Mouse (Mus musculus): ENCODE results near the gene Cep131. TPM values are rescaled to one million over a fixed set of nuclear protein-coding genes. Genes with fewer than 3 reads are reported as not detected.

Gene Cep131
- polyA plus RNA-seq, 1 experiment from 2014 or later: 12.0 TPM

DNA sequence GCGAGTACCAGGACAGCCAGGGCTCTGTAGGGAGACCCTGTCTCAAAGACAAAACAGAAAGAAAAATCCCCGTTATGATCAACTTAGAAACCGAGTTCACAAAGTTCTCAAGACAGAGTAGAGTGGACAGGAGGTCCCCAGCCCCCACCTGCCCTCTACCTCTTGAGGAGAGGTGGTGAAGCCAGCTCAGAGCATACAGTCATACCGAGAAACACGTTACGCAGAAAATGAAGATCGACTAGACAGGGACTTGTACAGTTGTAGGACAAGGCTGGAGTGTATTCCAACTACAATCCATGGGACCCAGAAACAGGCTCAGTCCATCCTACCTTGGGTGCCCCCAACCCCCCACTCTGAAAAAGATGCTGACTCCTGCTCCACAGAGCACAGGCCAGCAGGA is 32.5 kb upstream of the Cep131 start:
- H3K27ac ChIP-seq (ENCODE audit: low read length): no peak overlapping the region
- no peaks in the 10 kb centered on the region for H3K9me3 ChIP-seq (ENCODE audit: control insufficient read depth, low read length)

GRCm38 (mm10) chr11:120117626-120118025 is 31.0 kb upstream of the Cep131 start:
- Histone ChIP-seq H3K9me3 (ENCODE audit: control insufficient read depth, low read length) (no peaks in the 10 kb centered on the region), H3K27me3 (replicated peaks; ENCODE audit: control insufficient read depth, insufficient read depth, low read length) (no peaks in the 10 kb centered on the region), H3K36me3 (ENCODE audit: control insufficient read depth, insufficient read depth, low read length) (peaks cover 22% of the 10 kb centered on the region), H3K27ac (ENCODE audit: low read length) (no peak overlapping the region), H3K4me3 (ENCODE audit: low read length) (no peak overlapping the region), H3K4me2 (ENCODE audit: low read depth, low read length) (no peak overlapping the region), H3K9ac (ENCODE audit: low read depth, low read length) (no peak overlapping the region), H3K4me1 (ENCODE audit: control insufficient read depth, insufficient read depth, low read length) (0 out of 2 replicates have a peak, but pooled peaks cover 7% of the 10 kb centered on the region)
- no peak for ATAC-seq
- WGBS: 92% methylated on average over 2 of the region's 2 CpGs

More for the DNA sequence above, 32.5 kb upstream of the Cep131 start:
- no peak overlapping the region for H3K9ac ChIP-seq (ENCODE audit: low read depth, low read length)
- no peaks in the 10 kb centered on the region for H3K27me3 ChIP-seq (replicated peaks; ENCODE audit: control insufficient read depth, insufficient read depth, low read length)
- H3K4me2 ChIP-seq (ENCODE audit: low read depth, low read length): no peak overlapping the region
- ATAC-seq: no peak
- H3K4me1 ChIP-seq (ENCODE audit: control insufficient read depth, insufficient read depth, low read length): 0 out of 2 replicates have a peak, but pooled peaks cover 7% of the 10 kb centered on the region
- H3K4me3 ChIP-seq (ENCODE audit: low read length): no peak overlapping the region
- H3K36me3 ChIP-seq (ENCODE audit: control insufficient read depth, insufficient read depth, low read length): peaks cover 22% of the 10 kb centered on the region
- 95% methylated on average over 7 of the region's 7 CpGs for WGBS

DNA sequence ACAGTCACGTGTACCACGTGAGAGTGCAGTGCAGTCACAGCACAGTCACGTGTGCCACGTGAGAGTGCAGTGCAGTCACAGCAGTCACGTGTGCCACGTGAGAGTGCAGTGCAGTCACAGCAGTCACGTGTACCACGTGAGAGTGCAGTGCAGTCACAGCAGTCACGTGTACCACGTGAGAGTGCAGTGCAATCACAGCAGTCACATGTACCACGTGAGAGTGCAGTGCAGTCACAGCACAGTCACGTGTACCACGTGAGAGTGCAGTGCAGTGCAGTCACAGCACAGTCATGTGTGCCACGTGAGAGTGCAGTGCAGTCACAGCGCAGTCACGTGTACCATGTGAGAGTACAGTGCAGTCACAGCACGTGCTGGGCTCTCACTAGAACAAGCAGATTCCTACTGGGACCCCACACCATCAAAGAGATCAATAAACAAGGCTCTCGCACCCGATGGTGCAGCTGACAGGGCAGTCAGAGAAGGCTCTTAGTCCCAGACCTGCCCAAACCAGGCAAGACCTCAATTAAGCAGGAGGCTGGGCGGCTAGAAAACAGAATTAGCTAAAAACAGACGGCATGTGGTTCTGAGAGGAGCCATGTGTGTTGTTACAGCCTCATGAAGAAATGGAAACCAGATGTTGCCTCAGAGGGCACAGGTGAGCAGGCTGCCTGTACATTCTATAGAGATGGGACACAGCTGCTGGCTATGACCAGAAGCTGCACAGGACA is 28.0 kb upstream of the Cep131 start:
- H3K27ac ChIP-seq (ENCODE audit: low read length): no peak overlapping the region
- WGBS: 92% methylated on average over 21 of the region's 21 CpGs
- no peaks in the 10 kb centered on the region for H3K9me3 ChIP-seq (ENCODE audit: control insufficient read depth, low read length)
- H3K9ac ChIP-seq (ENCODE audit: low read depth, low read length): no peak overlapping the region
- ATAC-seq: no peak
- no peaks in the 10 kb centered on the region for H3K27me3 ChIP-seq (replicated peaks; ENCODE audit: control insufficient read depth, insufficient read depth, low read length)
- H3K4me1 ChIP-seq (ENCODE audit: control insufficient read depth, insufficient read depth, low read length): peaks cover 5% of the 10 kb centered on the region; the same call in 1 of the 2 replicates
- peaks cover 22% of the 10 kb centered on the region for H3K36me3 ChIP-seq (ENCODE audit: control insufficient read depth, insufficient read depth, low read length)
- H3K4me2 ChIP-seq (ENCODE audit: low read depth, low read length): no peak overlapping the region
- H3K4me3 ChIP-seq (ENCODE audit: low read length): no peak overlapping the region

GRCm38 (mm10) chr11:120112136-120112535 is 25.5 kb upstream of the Cep131 start:
- peaks cover 3% of the 10 kb centered on the region; the same call in 1 of the 2 replicates for H3K4me1 ChIP-seq (ENCODE audit: control insufficient read depth, insufficient read depth, low read length)
- no peaks in the 10 kb centered on the region for H3K9me3 ChIP-seq (ENCODE audit: control insufficient read depth, low read length)
- 89% methylated on average over 4 of the region's 4 CpGs for WGBS
- no peaks in the 10 kb centered on the region for H3K27me3 ChIP-seq (replicated peaks; ENCODE audit: control insufficient read depth, insufficient read depth, low read length)
- H3K27ac ChIP-seq (ENCODE audit: low read length): no peak overlapping the region
- H3K9ac ChIP-seq (ENCODE audit: low read depth, low read length): no peak overlapping the region
- H3K4me3 ChIP-seq (ENCODE audit: low read length): no peak overlapping the region
- ATAC-seq: no peak
- no peak overlapping the region for H3K4me2 ChIP-seq (ENCODE audit: low read depth, low read length)
- peaks cover 10% of the 10 kb centered on the region; the same call in 1 of the 2 replicates for H3K36me3 ChIP-seq (ENCODE audit: control insufficient read depth, insufficient read depth, low read length)

DNA sequence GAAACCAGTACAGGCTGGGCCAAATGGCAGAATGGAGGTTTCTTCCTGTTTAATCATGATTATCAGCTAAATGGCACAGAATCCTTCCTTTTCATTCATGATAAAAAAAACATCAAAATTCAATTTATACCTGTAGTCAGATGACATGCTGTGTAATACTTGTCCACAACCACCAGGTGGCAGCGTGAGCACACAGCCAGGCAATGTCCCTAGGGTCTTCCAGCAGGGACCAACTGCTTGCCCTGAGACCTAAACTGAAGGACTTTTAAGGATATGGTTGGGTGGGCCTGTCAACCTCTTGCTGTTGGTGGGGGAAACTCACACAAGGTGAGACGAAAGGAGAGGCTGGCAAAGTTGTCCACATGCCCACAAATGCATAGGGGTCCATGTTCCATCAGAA is 24.4 kb upstream of the Cep131 start:
- H3K4me3 ChIP-seq (ENCODE audit: low read length): no peak overlapping the region
- no peak for ATAC-seq
- no peaks in the 10 kb centered on the region for H3K27me3 ChIP-seq (replicated peaks; ENCODE audit: control insufficient read depth, insufficient read depth, low read length)
- H3K9me3 ChIP-seq (ENCODE audit: control insufficient read depth, low read length): no peaks in the 10 kb centered on the region
- H3K4me1 ChIP-seq (ENCODE audit: control insufficient read depth, insufficient read depth, low read length): peaks cover 3% of the 10 kb centered on the region; the same call in 1 of the 2 replicates
- H3K27ac ChIP-seq (ENCODE audit: low read length): no peak overlapping the region
- H3K36me3 ChIP-seq (ENCODE audit: control insufficient read depth, insufficient read depth, low read length): peaks cover 10% of the 10 kb centered on the region; the same call in 1 of the 2 replicates
- 9% methylated on average over 2 of the region's 2 CpGs for WGBS
- no peak overlapping the region for H3K9ac ChIP-seq (ENCODE audit: low read depth, low read length)
- H3K4me2 ChIP-seq (ENCODE audit: low read depth, low read length): no peak overlapping the region

DNA sequence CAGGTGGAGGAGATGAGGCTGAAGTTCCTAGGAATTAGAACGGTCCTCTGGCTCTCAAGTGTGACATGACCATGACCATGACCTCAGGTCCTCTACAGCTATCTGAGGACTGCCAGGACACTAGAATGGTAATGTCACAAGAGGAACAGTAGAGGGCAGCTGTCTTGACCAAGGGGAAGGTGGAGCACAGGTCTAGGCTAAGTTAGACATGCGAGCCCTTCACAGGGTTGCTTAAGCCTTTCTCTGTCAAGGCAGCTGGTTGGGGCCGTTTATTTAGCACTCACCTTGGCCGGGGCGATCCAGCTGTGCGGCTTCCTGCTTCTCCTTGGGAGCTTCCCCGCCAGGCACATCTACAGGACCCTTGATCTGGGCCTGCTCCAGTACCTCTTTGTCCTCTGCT is 23.9 kb upstream of the Cep131 start:
- Histone ChIP-seq H3K9me3 (ENCODE audit: control insufficient read depth, low read length) (no peaks in the 10 kb centered on the region), H3K4me1 (ENCODE audit: control insufficient read depth, insufficient read depth, low read length) (peaks cover 3% of the 10 kb centered on the region; the same call in 1 of the 2 replicates), H3K27ac (ENCODE audit: low read length) (no peak overlapping the region), H3K36me3 (ENCODE audit: control insufficient read depth, insufficient read depth, low read length) (peaks cover 10% of the 10 kb centered on the region; the same call in 1 of the 2 replicates), H3K4me3 (ENCODE audit: low read length) (no peak overlapping the region), H3K4me2 (ENCODE audit: low read depth, low read length) (no peak overlapping the region), H3K27me3 (replicated peaks; ENCODE audit: control insufficient read depth, insufficient read depth, low read length) (no peaks in the 10 kb centered on the region), H3K9ac (ENCODE audit: low read depth, low read length) (no peak overlapping the region)
- 63% methylated on average over 7 of the region's 7 CpGs for WGBS
- ATAC-seq: no peak

DNA sequence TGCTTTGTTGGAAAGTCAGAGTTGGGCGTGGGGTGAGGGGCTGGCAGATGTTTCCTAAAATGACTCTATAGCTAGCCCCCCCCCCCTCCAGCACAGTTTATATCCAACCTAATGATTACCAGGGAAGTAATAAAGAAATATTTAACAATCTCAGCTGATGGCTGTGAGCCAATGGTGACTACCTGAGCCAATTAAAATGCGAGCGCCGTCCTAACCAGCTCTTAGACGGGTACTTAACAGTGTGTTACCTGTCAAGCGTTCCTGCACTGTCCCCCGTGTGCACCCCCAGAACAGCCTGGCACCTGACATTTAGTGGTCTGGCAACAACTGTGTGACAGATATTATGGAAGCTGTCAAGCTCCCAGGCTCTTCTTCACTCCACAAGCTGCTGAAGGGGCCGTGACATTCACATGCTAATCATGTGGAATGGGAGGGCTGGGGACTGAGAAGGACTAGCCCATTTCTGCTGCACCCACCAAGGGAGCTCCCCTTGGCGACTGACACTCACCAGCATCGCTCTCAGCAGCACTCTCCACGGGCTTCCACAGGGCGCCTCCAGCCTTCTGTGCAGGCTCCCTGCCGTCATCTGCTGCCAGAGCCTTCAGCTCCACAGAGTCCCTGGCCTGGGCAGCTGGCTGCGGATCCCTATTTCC is 23.1 kb upstream of the Cep131 start:
- Histone ChIP-seq H3K36me3 (ENCODE audit: control insufficient read depth, insufficient read depth, low read length) (peaks cover 12% of the 10 kb centered on the region; the same call in 1 of the 2 replicates), H3K27ac (ENCODE audit: low read length) (no peak overlapping the region), H3K4me1 (ENCODE audit: control insufficient read depth, insufficient read depth, low read length) (peaks cover 3% of the 10 kb centered on the region; the same call in 1 of the 2 replicates), H3K4me3 (ENCODE audit: low read length) (no peak overlapping the region), H3K9me3 (ENCODE audit: control insufficient read depth, low read length) (no peaks in the 10 kb centered on the region), H3K9ac (ENCODE audit: low read depth, low read length) (no peak overlapping the region), H3K27me3 (replicated peaks; ENCODE audit: control insufficient read depth, insufficient read depth, low read length) (no peaks in the 10 kb centered on the region), H3K4me2 (ENCODE audit: low read depth, low read length) (no peak overlapping the region)
- 68% methylated on average over 14 of the region's 14 CpGs for WGBS
- ATAC-seq: peak; percentile 9; the same call in 1 of the 2 replicates

- H3K36me3 ChIP-seq (ENCODE audit: control insufficient read depth, insufficient read depth, low read length): peaks cover 10% of the 10 kb centered on the region; the same call in 1 of the 2 replicates
- no peaks in the 10 kb centered on the region for H3K27me3 ChIP-seq (replicated peaks; ENCODE audit: control insufficient read depth, insufficient read depth, low read length)
- no peak overlapping the region for H3K27ac ChIP-seq (ENCODE audit: low read length)
- no peak for ATAC-seq
- H3K9me3 ChIP-seq (ENCODE audit: control insufficient read depth, low read length): no peaks in the 10 kb centered on the region
- no peak overlapping the region for H3K4me3 ChIP-seq (ENCODE audit: low read length)
- H3K4me2 ChIP-seq (ENCODE audit: low read depth, low read length): no peak overlapping the region
- H3K4me1 ChIP-seq (ENCODE audit: control insufficient read depth, insufficient read depth, low read length): peaks cover 3% of the 10 kb centered on the region; the same call in 1 of the 2 replicates
- WGBS: 90% methylated on average over 9 of the region's 9 CpGs
- H3K9ac ChIP-seq (ENCODE audit: low read depth, low read length): no peak overlapping the region
These were observed 21.2 kb upstream of the Cep131 start for GRCm38 (mm10) chr11:120107796-120108195.

DNA sequence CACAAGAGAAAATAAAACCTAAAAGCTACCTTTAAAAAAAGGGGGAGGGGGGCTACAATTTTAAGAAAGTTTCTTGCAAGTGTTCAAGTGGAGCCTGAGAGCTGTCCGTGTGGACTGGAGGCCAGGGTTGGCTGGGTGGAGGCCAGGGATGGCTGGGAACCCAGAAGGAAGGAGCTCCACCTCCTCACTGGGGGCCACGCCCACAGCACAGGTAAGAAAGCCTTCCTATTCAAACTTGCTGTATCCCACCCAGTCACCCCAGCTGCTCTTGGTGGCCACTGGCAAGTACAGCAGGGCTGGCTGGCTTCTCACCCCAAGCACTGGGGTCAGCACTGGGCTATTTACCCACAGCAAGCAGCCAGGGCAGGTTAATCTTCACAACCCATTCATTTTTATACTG is 20.4 kb upstream of the Cep131 start:
- no peak overlapping the region for H3K4me2 ChIP-seq (ENCODE audit: low read depth, low read length)
- ATAC-seq: no peak
- H3K4me3 ChIP-seq (ENCODE audit: low read length): no peak overlapping the region
- no peak overlapping the region for H3K27ac ChIP-seq (ENCODE audit: low read length)
- WGBS: 62% methylated on average over 2 of the region's 2 CpGs
- H3K9me3 ChIP-seq (ENCODE audit: control insufficient read depth, low read length): no peaks in the 10 kb centered on the region
- no peaks in the 10 kb centered on the region for H3K27me3 ChIP-seq (replicated peaks; ENCODE audit: control insufficient read depth, insufficient read depth, low read length)
- no peak overlapping the region for H3K9ac ChIP-seq (ENCODE audit: low read depth, low read length)
- peaks cover 3% of the 10 kb centered on the region; the same call in 1 of the 2 replicates for H3K4me1 ChIP-seq (ENCODE audit: control insufficient read depth, insufficient read depth, low read length)
- H3K36me3 ChIP-seq (ENCODE audit: control insufficient read depth, insufficient read depth, low read length): peaks cover 6% of the 10 kb centered on the region; the same call in 1 of the 2 replicates
